Mouse (Mus musculus) heart, postnatal 10 days (tissue): ENCODE measurements around the gene Ipo4. TPM values are rescaled to one million over a fixed set of nuclear protein-coding genes. Genes with fewer than 3 reads are reported as not detected.

Source experiments
- total RNA-seq, 2 experiments: library from RNA; stranded (reverse); gene quantifications; 2 replicates each; pipeline ENCODE4 v1.2.3; 2021

The Ipo4 gene
- total RNA-seq, 2 experiments from 2014 or later, result 54.7 to 55.0 TPM

Other genes with a start within 250 kb of the Ipo4 start
- gene Dhrs4, start 157.2 kb downstream of the Ipo4 start, total RNA-seq, result 100 to 1,000 TPM; 132 to 137 TPM
- gene Carmil3, start 145.3 kb downstream of the Ipo4 start, total RNA-seq, result 1 to 10 TPM; 2.8 to 4.6 TPM
- gene Cpne6, start 125.5 kb downstream of the Ipo4 start, total RNA-seq, result under 1 TPM in 1 of 2 experiments, not detected in 1; 0.12 TPM
- not detected for gene Nrl, start 111.0 kb downstream of the Ipo4 start, total RNA-seq
- 10 to 100 TPM; 23.3 to 24.1 TPM for gene Pck2, start 95.7 kb downstream of the Ipo4 start, total RNA-seq
- 10 to 100 TPM; 86.3 to 87.5 TPM for gene Dcaf11, start 76.0 kb downstream of the Ipo4 start, total RNA-seq
- gene A730061H03Rik, start 75.6 kb downstream of the Ipo4 start, total RNA-seq, result under 1 TPM; 0.64 to 0.65 TPM
- 100 to 1,000 TPM; 192 to 201 TPM for gene Fitm1, start 60.3 kb downstream of the Ipo4 start, total RNA-seq
- 100 to 1,000 TPM; 247 to 272 TPM for gene Psme1, start 57.8 kb downstream of the Ipo4 start, total RNA-seq
- gene Emc9, start 50.7 kb downstream of the Ipo4 start, total RNA-seq, result 10 to 100 TPM; 42.6 to 43.4 TPM
- 100 to 1,000 TPM; 139 to 140 TPM for gene Psme2, start 44.8 kb downstream of the Ipo4 start, total RNA-seq
- gene Rnf31, start 44.2 kb downstream of the Ipo4 start, total RNA-seq, result 10 to 100 TPM; 21.7 to 28.3 TPM
- gene Irf9, start 32.4 kb downstream of the Ipo4 start, total RNA-seq, result 10 to 100 TPM in 1 of 2 experiments, 1 to 10 TPM in 1; 9.2 to 11.3 TPM
- gene Rec8, start 17.9 kb downstream of the Ipo4 start, total RNA-seq, result under 1 TPM; 0.53 to 0.67 TPM
- 1 to 10 TPM; 1.1 to 2.1 TPM for gene Gm49378, start 1.9 kb upstream of the Ipo4 start, total RNA-seq
- 10 to 100 TPM; 56.3 to 61.2 TPM for gene Tm9sf1, start 7.8 kb upstream of the Ipo4 start, total RNA-seq
- gene Tssk4, start 14.2 kb upstream of the Ipo4 start, total RNA-seq, result under 1 TPM; 0.64 to 0.81 TPM
- gene Mdp1, start 24.6 kb upstream of the Ipo4 start, total RNA-seq, result 10 to 100 TPM; 55.6 to 72.2 TPM
- 10 to 100 TPM; 16.4 to 18.5 TPM for gene Gmpr2, start 36.0 kb upstream of the Ipo4 start, total RNA-seq
- 100 to 1,000 TPM; 291 to 295 TPM for gene Nedd8, start 36.2 kb upstream of the Ipo4 start, total RNA-seq
- gene Tinf2, start 45.9 kb upstream of the Ipo4 start, total RNA-seq, result 10 to 100 TPM; 14.2 to 16.5 TPM
- gene Tgm1, start 78.0 kb upstream of the Ipo4 start, total RNA-seq, result under 1 TPM; 0.24 to 0.25 TPM
- gene Rabggta, start 86.3 kb upstream of the Ipo4 start, total RNA-seq, result 10 to 100 TPM; 13.7 to 14.4 TPM
- 10 to 100 TPM; 54.5 to 56.6 TPM for gene Dhrs1, start 109.7 kb upstream of the Ipo4 start, total RNA-seq
- gene Nop9, start 109.7 kb upstream of the Ipo4 start, total RNA-seq, result 10 to 100 TPM; 14.5 to 18.7 TPM
- gene Cideb, start 122.5 kb upstream of the Ipo4 start, total RNA-seq, result 1 to 10 TPM; 1.1 to 1.2 TPM
- under 1 TPM in 1 of 2 experiments, not detected in 1; 0.10 TPM for gene Ltb4r2, start 125.5 kb upstream of the Ipo4 start, total RNA-seq
- under 1 TPM; 0.67 to 0.74 TPM for gene Ltb4r1, start 130.0 kb upstream of the Ipo4 start, total RNA-seq
- gene Adcy4, start 148.1 kb upstream of the Ipo4 start, total RNA-seq, result 10 to 100 TPM; 21.1 to 21.9 TPM
- gene Ripk3, start 152.9 kb upstream of the Ipo4 start, total RNA-seq, result 1 to 10 TPM; 6.6 to 9.7 TPM
- 10 to 100 TPM; 11.1 to 12.1 TPM for gene Nfatc4, start 187.2 kb upstream of the Ipo4 start, total RNA-seq
- 10 to 100 TPM; 24.1 to 27.6 TPM for gene Nynrin, start 218.1 kb upstream of the Ipo4 start, total RNA-seq
- under 1 TPM; 0.22 to 0.38 TPM for gene Cbln3, start 248.4 kb upstream of the Ipo4 start, total RNA-seq
- gene Khnyn, start 249.0 kb upstream of the Ipo4 start, total RNA-seq, result 10 to 100 TPM; 12.5 to 13.1 TPM